Mouse (Mus musculus): ENCODE measurements around the gene Dppa1.

DNA sequence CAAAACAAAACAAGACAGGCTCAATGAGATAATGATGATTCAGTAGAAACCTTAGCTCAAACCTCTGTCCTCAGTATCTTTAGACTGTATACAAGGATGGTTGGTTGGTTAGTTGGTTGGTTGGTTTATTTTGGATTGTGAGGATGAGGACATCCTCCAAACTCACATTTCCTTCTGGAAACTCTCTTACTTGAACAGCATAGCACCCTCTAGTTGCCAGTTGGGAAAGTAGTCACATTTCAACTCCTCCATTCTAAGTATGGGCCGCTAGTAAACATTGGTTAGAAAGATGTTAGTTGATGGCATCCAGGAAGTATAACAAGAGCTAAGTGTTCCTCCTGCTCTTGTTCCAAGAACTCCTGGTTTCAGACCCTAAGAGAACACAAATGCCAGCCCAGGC lies 60.0 kb downstream of the Dppa1 start:
- TF ChIP-seq POLR2A (IDR thresholded peaks at IDR 0.05; ENCODE audit: insufficient read length, low read depth), result no peak
- TF ChIP-seq SRF (IDR thresholded peaks at IDR 0.05; ENCODE audit: control insufficient read depth, insufficient read length, low read depth), result no peak
- TF ChIP-seq MYOG (IDR thresholded peaks at IDR 0.05; ENCODE audit: control insufficient read depth in 1 of 3, insufficient read depth in 1 of 3, insufficient read length in 2 of 3, low read depth in 2 of 3), result no peak
- TF ChIP-seq MAX (IDR thresholded peaks at IDR 0.05; ENCODE audit: low read depth), result no peak
- no peak for TF ChIP-seq USF1 (IDR thresholded peaks at IDR 0.05; ENCODE audit: low read depth)
- no peak for TF ChIP-seq TCF12 (IDR thresholded peaks at IDR 0.05; ENCODE audit: insufficient read depth, poor library complexity, severe bottlenecking)
- TF ChIP-seq MYOD1 (IDR thresholded peaks at IDR 0.05; ENCODE audit: control insufficient read depth in 1 of 3, insufficient read length in 2 of 3, low read depth in 2 of 3), result no peak
- no peak for TF ChIP-seq POLR2AphosphoS2 (IDR thresholded peaks at IDR 0.05; ENCODE audit: insufficient read length, low read depth)

Data from myocyte (in vitro differentiated cells).